In the genomic region with DNA sequence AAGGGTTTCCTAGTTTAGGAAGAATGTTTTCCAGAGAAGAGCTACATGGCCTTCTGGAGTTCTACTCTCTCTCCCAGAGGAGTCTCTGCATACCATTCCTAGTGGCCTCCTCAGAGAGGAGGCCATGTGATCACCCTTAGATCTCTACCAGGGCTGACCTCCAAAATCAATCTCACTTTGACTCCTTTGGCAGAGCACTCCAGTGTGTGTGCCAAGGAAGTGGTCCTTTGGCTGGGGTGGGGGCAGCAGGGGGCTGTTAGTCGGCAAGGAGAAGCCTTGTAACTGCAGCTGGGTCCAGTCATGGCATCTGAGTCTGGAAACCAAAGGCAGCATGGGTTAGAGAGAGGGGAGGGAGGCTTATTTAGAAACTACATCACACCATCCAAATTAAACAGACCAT, we compare ENCODE assay signal across 25 mouse cellular contexts. TPM values are rescaled to one million over a fixed set of nuclear protein-coding genes. Genes with fewer than 3 reads are reported as not detected.
A peak's percentile ranks its signal among the peaks of the same experiment; 100 is the strongest.
DNase-seq lines count a peak whose midpoint lies in the region; ATAC-seq lines count a peak whose summit lies in the region.
"Had no signal": no experiment of that assay in that cellular context is flagged by ENCODE, and none has a peak within 500 bp of the region (broad histone marks: within the 10 kb centered on the region; RNA-seq: fewer than 3 reads in every experiment).

No protein-coding gene starts in this region.

- H3K27me3 ChIP-seq in embryonic facial prominence, embryonic 15.5 days: no peaks in the 10 kb centered on the region
- no peaks in the 10 kb centered on the region for H3K27me3 ChIP-seq in forebrain, embryonic 12.5 days
- H3K27me3 ChIP-seq: liver, embryonic 12.5 days; midbrain, embryonic 15.5 days; neural tube, embryonic 15.5 days; Patski; stomach, embryonic 15.5 days had no signal

- no peaks in the 10 kb centered on the region for H3K36me3 ChIP-seq in embryonic facial prominence, embryonic 15.5 days
- H3K36me3 ChIP-seq in forebrain, embryonic 12.5 days (replicated peaks): no peaks in the 10 kb centered on the region
- H3K36me3 ChIP-seq: G1E; liver, embryonic 12.5 days; midbrain, embryonic 15.5 days; neural tube, embryonic 15.5 days; stomach, embryonic 15.5 days had no signal

- 43% methylated on average over 1 of the region's 1 CpGs for WGBS in embryonic facial prominence, embryonic 15.5 days
- WGBS in forebrain, embryonic 12.5 days: 91% methylated on average over 1 of the region's 1 CpGs

- H3K4me2 ChIP-seq in embryonic facial prominence, embryonic 15.5 days (replicated peaks): no peak overlapping the region
- no peak overlapping the region for H3K4me2 ChIP-seq in forebrain, embryonic 12.5 days
- H3K4me2 ChIP-seq: liver, embryonic 12.5 days; midbrain, embryonic 15.5 days; neural tube, embryonic 15.5 days; stomach, embryonic 15.5 days had no signal

- peak; percentile 63; the same call in 1 of the 2 replicates for ATAC-seq in embryonic facial prominence, embryonic 15.5 days (ENCODE audit: insufficient number of reproducible peaks, low FRiP score, low TSS enrichment, low read depth)
- no peak for ATAC-seq in inflammation-experienced regulatory T-cells, adult 6 months
- ATAC-seq in forebrain, embryonic 12.5 days (ENCODE audit: low FRiP score): no peak
- ATAC-seq: forebrain, postnatal 0 days; hindbrain, postnatal 0 days; intestine, embryonic 16.5 days; liver, embryonic 12.5 days; midbrain, embryonic 15.5 days; Patski had no signal

- no peaks in the 10 kb centered on the region for H3K9me3 ChIP-seq in embryonic facial prominence, embryonic 15.5 days (replicated peaks)
- no peaks in the 10 kb centered on the region for H3K9me3 ChIP-seq in forebrain, embryonic 12.5 days
- H3K9me3 ChIP-seq: G1E; liver, embryonic 12.5 days; midbrain, embryonic 15.5 days; neural tube, embryonic 15.5 days; stomach, embryonic 15.5 days had no signal

- H3K27ac ChIP-seq in embryonic facial prominence, embryonic 15.5 days (replicated peaks): no peak overlapping the region
- H3K27ac ChIP-seq in forebrain, embryonic 12.5 days: no peak overlapping the region
- H3K27ac ChIP-seq: hindbrain, postnatal 0 days; liver, embryonic 12.5 days; midbrain, embryonic 15.5 days; neural tube, embryonic 15.5 days; stomach, embryonic 15.5 days had no signal

- H3K4me1 ChIP-seq in embryonic facial prominence, embryonic 15.5 days: no peaks in the 10 kb centered on the region
- H3K4me1 ChIP-seq in forebrain, embryonic 12.5 days: no peaks in the 10 kb centered on the region
- H3K4me1 ChIP-seq: liver, embryonic 12.5 days; midbrain, embryonic 15.5 days; neural tube, embryonic 15.5 days had no signal

- no peak overlapping the region for H3K9ac ChIP-seq in embryonic facial prominence, embryonic 15.5 days
- H3K9ac ChIP-seq in forebrain, embryonic 12.5 days: no peak overlapping the region
- H3K9ac ChIP-seq: forebrain, postnatal 0 days; liver, embryonic 12.5 days; midbrain, embryonic 15.5 days; neural tube, embryonic 15.5 days; stomach, embryonic 15.5 days had no signal

- no peak overlapping the region for H3K4me3 ChIP-seq in embryonic facial prominence, embryonic 15.5 days (replicated peaks)
- H3K4me3 ChIP-seq in forebrain, embryonic 12.5 days (replicated peaks): no peak overlapping the region
- H3K4me3 ChIP-seq: liver, embryonic 12.5 days; midbrain, embryonic 15.5 days; neural tube, embryonic 15.5 days; stomach, embryonic 15.5 days had no signal

- peak; percentile 33 for DNase-seq in adrenal gland, adult 2 months
- DNase-seq in adrenal gland, adult 18-20 months (ENCODE audit: low spot score in 2 of 2): no peak
- DNase-seq in kidney, postnatal 14 days: peak; percentile 7
- no peak for DNase-seq in kidney, adult 8-10 months
- DNase-seq in NIH3T3 (ENCODE audit: low read depth): peak; percentile 65
- DNase-seq: cerebellum, adult 2 months; cerebellum, postnatal 14 days; forebrain, postnatal 0 days; layer of hippocampus, postnatal 36 days; left cerebral cortex, postnatal 4 days; lung, adult 18-20 months; lung, postnatal 10 days; right cerebral cortex, postnatal 25 days; thymus, postnatal 14 days had no signal

RNA-seq across cellular contexts. Expression of gene Fam136a, which starts 48.4 kb away (rescaled TPM):
- 10 to 100 TPM; 62.6 to 73.7 TPM for total RNA-seq in adrenal gland, adult 2 months (2021)
- polyA plus RNA-seq in adrenal gland, adult 2 months (2012; rRNA removed): 43.9 and 48.7 TPM in 2 replicates
- total RNA-seq in adrenal gland, adult 18-20 months (2021): 10 to 100 TPM; 51.0 to 78.9 TPM
- 99.5 and 104 TPM in 2 replicates for polyA plus RNA-seq in embryonic facial prominence, embryonic 15.5 days (2015; fragmentation: Nextera tagmentation; extraction: Ambion mirVana)
- polyA plus RNA-seq in inflammation-experienced regulatory T-cells, adult 6 months (2017; shearing (Covaris generic)): 10 to 100 TPM; 52.7 to 54.8 (median 53.5) TPM
- polyA plus RNA-seq in forebrain, embryonic 12.5 days (2016; fragmentation: Nextera tagmentation; extraction: Ambion mirVana): 118 and 131 TPM in 2 replicates

RNA-seq across cellular contexts. Expression of gene Snrpg, which starts 54.0 kb away (rescaled TPM):
- total RNA-seq in adrenal gland, adult 2 months (2021): 100 to 1,000 TPM; 197 to 420 TPM
- polyA plus RNA-seq in adrenal gland, adult 2 months (2012; rRNA removed): 38.8 and 52.2 TPM in 2 replicates
- total RNA-seq in adrenal gland, adult 18-20 months (2021): 100 to 1,000 TPM; 115 to 384 TPM
- polyA plus RNA-seq in embryonic facial prominence, embryonic 15.5 days (2015; fragmentation: Nextera tagmentation; extraction: Ambion mirVana): 489 and 522 TPM in 2 replicates
- 100 to 1,000 TPM; 402 to 450 (median 421) TPM for polyA plus RNA-seq in inflammation-experienced regulatory T-cells, adult 6 months (2017; shearing (Covaris generic))
- 641 and 720 TPM in 2 replicates for polyA plus RNA-seq in forebrain, embryonic 12.5 days (2016; fragmentation: Nextera tagmentation; extraction: Ambion mirVana)

Comparison
In these comparisons a context has a peak if more than half of its experiments do, and no peak if none do; other contexts are left out.
1. DNase-seq: peak in adrenal gland, adult 2 months (single experiment), kidney, postnatal 14 days (single experiment) and NIH3T3 (single experiment); none in adrenal gland, adult 18-20 months (0 of 2) and kidney, adult 8-10 months (0 of 2).